In the genomic region with DNA sequence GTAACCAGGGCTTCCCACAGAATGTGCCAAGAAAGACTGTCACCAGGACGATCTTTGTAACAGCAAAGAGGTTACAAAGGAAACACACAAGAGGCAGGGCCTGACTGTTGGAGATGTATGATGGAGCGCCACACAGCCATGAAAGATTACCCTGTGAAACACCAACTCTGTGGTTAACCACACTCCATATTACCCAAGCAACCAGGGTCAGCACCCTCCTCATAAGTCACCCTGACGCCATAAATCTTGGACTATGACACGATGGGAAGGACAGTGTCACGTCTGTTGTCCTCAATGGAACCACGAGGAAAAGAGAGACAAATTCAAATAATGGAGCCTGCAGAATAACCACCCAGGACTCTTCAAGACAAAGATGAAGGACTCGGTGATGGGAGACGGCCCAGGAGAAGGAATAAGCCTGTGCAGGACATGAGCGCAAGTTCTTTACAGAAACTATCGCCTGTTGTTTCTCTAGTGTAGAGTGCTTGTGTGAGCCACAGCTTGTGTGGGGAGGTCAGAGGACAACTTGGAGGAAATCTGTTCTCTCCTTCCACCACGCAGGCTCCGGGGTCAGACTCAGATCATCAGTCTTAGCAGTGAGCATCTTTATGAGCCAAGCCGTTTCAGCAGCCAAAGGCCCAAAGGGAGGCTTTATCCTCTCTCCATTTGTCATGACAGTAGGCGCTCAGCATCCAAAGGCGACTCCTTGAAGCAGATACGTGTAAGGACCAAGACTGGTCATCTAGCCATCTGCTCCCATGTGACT, we compare ENCODE assay signal across 17 mouse cellular contexts. TPM values are rescaled to one million over a fixed set of nuclear protein-coding genes. Genes with fewer than 3 reads are reported as not detected.
DNase-seq lines count a peak whose midpoint lies in the region; ATAC-seq and TF ChIP-seq lines count a peak whose summit lies in the region.
"Had no signal": no experiment of that assay in that cellular context is flagged by ENCODE, and none has a peak within 500 bp of the region (broad histone marks: within the 10 kb centered on the region; RNA-seq: fewer than 3 reads in every experiment).

No protein-coding gene starts in this region.

- peak; percentile 67 for DNase-seq in 3T3-L1 (ENCODE audit: low read depth, low spot score)
- DNase-seq in 416B (ENCODE audit: low read depth) = peak; percentile 59
- peak; percentile 71 for DNase-seq in kidney, postnatal 0 days (ENCODE audit: low spot score)
- no peak for DNase-seq in cerebellum, adult 2 months
- no peak for DNase-seq in lung, adult 18-20 months
- DNase-seq in left cerebral cortex, adult 18-20 months (ENCODE audit: low spot score in 2 of 2) = no peak
- no peak for DNase-seq in frontal cortex, adult 2 months (ENCODE audit: extremely low spot score in 1 of 2, low spot score in 1 of 2)
- DNase-seq: cerebellum, adult 18-20 months; gastrocnemius, postnatal 14 days; layer of hippocampus, adult 9-11 months; liver; lung, embryonic 14.5 days had no signal

- TF ChIP-seq POLR2A in cerebellum, adult 2 months (IDR thresholded peaks at IDR 0.05; ENCODE audit: borderline replicate concordance, insufficient read depth, low read length) = no peak

- no peak overlapping the region for H3K4me2 ChIP-seq in kidney, postnatal 0 days (ENCODE audit: low read length)
- H3K4me2 ChIP-seq: lung, embryonic 14.5 days had no signal

- no peak overlapping the region for H3K4me3 ChIP-seq in kidney, postnatal 0 days (replicated peaks; ENCODE audit: low read depth, low read length)
- H3K4me3 ChIP-seq in cerebellum, adult 2 months (replicated peaks; ENCODE audit: insufficient read depth, low read depth, low read length) = no peak overlapping the region
- H3K4me3 ChIP-seq: erythroblast, embryonic 14.5 days; heart, embryonic 10.5 days had no signal

- TF ChIP-seq CTCF in kidney, postnatal 0 days (IDR thresholded peaks at IDR 0.05; ENCODE audit: low read depth) = no peak
- no peak for TF ChIP-seq CTCF in cerebellum, adult 2 months (IDR thresholded peaks at IDR 0.05; ENCODE audit: borderline replicate concordance, insufficient read depth, low read depth, low read length)

- H3K27me3 ChIP-seq in kidney, postnatal 0 days (ENCODE audit: insufficient read depth, low read length) = no peaks in the 10 kb centered on the region
- no peaks in the 10 kb centered on the region for H3K27me3 ChIP-seq in cerebellum, adult 2 months (ENCODE audit: control insufficient read depth, insufficient read depth, low read length)

- no peak overlapping the region for H3K9ac ChIP-seq in kidney, postnatal 0 days (ENCODE audit: low read depth, low read length)
- H3K9ac ChIP-seq: lung, embryonic 14.5 days had no signal

- no peaks in the 10 kb centered on the region for H3K36me3 ChIP-seq in kidney, postnatal 0 days (ENCODE audit: insufficient read depth, low read length)
- H3K36me3 ChIP-seq: heart, embryonic 10.5 days had no signal

- H3K27ac ChIP-seq in kidney, postnatal 0 days = no peak overlapping the region
- H3K27ac ChIP-seq in cerebellum, adult 2 months (ENCODE audit: insufficient read depth, low read length) = no peak overlapping the region
- H3K27ac ChIP-seq: heart, embryonic 10.5 days had no signal

- H3K4me1 ChIP-seq in kidney, postnatal 0 days (replicated peaks; ENCODE audit: insufficient read depth, low read length) = no peaks in the 10 kb centered on the region
- no peaks in the 10 kb centered on the region for H3K4me1 ChIP-seq in cerebellum, adult 2 months (ENCODE audit: control insufficient read depth, insufficient read depth, low read length)

- no peaks in the 10 kb centered on the region for H3K9me3 ChIP-seq in kidney, postnatal 0 days (replicated peaks; ENCODE audit: low read length)
- H3K9me3 ChIP-seq: heart, embryonic 10.5 days had no signal

- WGBS in kidney, postnatal 0 days = 34% methylated on average over 16 of the region's 16 CpGs
- WGBS in cerebellum, adult 2 months = 66% methylated on average over 16 of the region's 16 CpGs

- ATAC-seq in hematopoietic stem cell, adult 5-6 weeks (replicated peaks in 1 of 2; ENCODE audit: insufficient read depth in 1 of 2, low FRiP score in 2 of 2, low TSS enrichment in 1 of 2, low read depth in 1 of 2, poor library complexity in 2 of 2, severe bottlenecking in 2 of 2) = peak; percentile 42 to 43; a peak in 3 of 4 replicates
- no peak for ATAC-seq in kidney, postnatal 0 days (replicated peaks; ENCODE audit: low FRiP score, low read depth)
- ATAC-seq: intestine, embryonic 16.5 days had no signal

RNA-seq across cellular contexts. Expression of a gene that starts 40.1 kb away (rescaled TPM):
- not detected in 2 replicates for total RNA-seq in hematopoietic stem cell, adult 5-6 weeks (2017)
- polyA plus RNA-seq in kidney, postnatal 0 days (2015; fragmentation: Nextera tagmentation; extraction: Ambion mirVana) = 1.6 TPM in 2 replicates
- 53.8 and 63.7 TPM in 2 replicates for polyA plus RNA-seq in cerebellum, adult 2 months (2012; rRNA removed)
- 10 to 100 TPM; 71.8 to 72.7 TPM for total RNA-seq in left cerebral cortex, adult 18-20 months (2021)
- polyA plus RNA-seq in frontal cortex, adult 2 months (2012; rRNA removed) = 58.6 and 59.2 TPM in 2 replicates
- total RNA-seq: monocyte, adult 5-6 weeks had no signal
- polyA plus RNA-seq: erythroblast, embryonic 14.5 days had no signal

RNA-seq across cellular contexts. Expression of a gene that starts 40.2 kb away (rescaled TPM):
- total RNA-seq in hematopoietic stem cell, adult 5-6 weeks (2017) = 3.3 and 3.8 TPM in 2 replicates
- polyA plus RNA-seq in kidney, postnatal 0 days (2015; fragmentation: Nextera tagmentation; extraction: Ambion mirVana) = 7.7 TPM in 2 replicates
- 23.6 and 24.7 TPM in 2 replicates for polyA plus RNA-seq in cerebellum, adult 2 months (2012; rRNA removed)
- 10 to 100 TPM; 13.7 to 14.0 TPM for total RNA-seq in left cerebral cortex, adult 18-20 months (2021)
- polyA plus RNA-seq in frontal cortex, adult 2 months (2012; rRNA removed) = 14.4 and 14.9 TPM in 2 replicates
- polyA plus RNA-seq: erythroblast, embryonic 14.5 days had no signal

RNA-seq across cellular contexts. Expression of a gene that starts 40.4 kb away (rescaled TPM):
- not detected in 2 replicates for total RNA-seq in hematopoietic stem cell, adult 5-6 weeks (2017)
- polyA plus RNA-seq in kidney, postnatal 0 days (2015; fragmentation: Nextera tagmentation; extraction: Ambion mirVana) = 0.03 TPM in 1 of 2 replicates, not detected in the other
- 3.3 and 3.4 TPM in 2 replicates for polyA plus RNA-seq in cerebellum, adult 2 months (2012; rRNA removed)
- total RNA-seq in left cerebral cortex, adult 18-20 months (2021) = 10 to 100 TPM; 27.4 to 27.9 TPM
- 17.0 and 22.1 TPM in 2 replicates for polyA plus RNA-seq in frontal cortex, adult 2 months (2012; rRNA removed)
- total RNA-seq: monocyte, adult 5-6 weeks had no signal
- polyA plus RNA-seq: erythroblast, embryonic 14.5 days; heart, embryonic 10.5 days; lung, embryonic 14.5 days had no signal

RNA-seq across cellular contexts. Expression of a gene that starts 49.6 kb away (rescaled TPM):
- 20.3 and 23.1 TPM in 2 replicates for total RNA-seq in hematopoietic stem cell, adult 5-6 weeks (2017)
- 23.9 and 24.7 TPM in 2 replicates for polyA plus RNA-seq in kidney, postnatal 0 days (2015; fragmentation: Nextera tagmentation; extraction: Ambion mirVana)
- polyA plus RNA-seq in cerebellum, adult 2 months (2012; rRNA removed) = 42.8 and 46.2 TPM in 2 replicates
- 10 to 100 TPM; 31.9 to 32.0 TPM for total RNA-seq in left cerebral cortex, adult 18-20 months (2021)
- polyA plus RNA-seq in frontal cortex, adult 2 months (2012; rRNA removed) = 29.2 and 30.2 TPM in 2 replicates

Comparison
In these comparisons a context has a peak if more than half of its experiments do, and no peak if none do; other contexts are left out.
1. DNase-seq: peak in 3T3-L1 (single experiment), 416B (single experiment) and kidney, postnatal 0 days (single experiment); none in cerebellum, adult 2 months (0 of 2), lung, adult 18-20 months (0 of 2), left cerebral cortex, adult 18-20 months (0 of 2) and frontal cortex, adult 2 months (0 of 2).
2. RNA of a gene that starts 40.1 kb away (polyA plus RNA-seq): 58.6 to 59.2 TPM in frontal cortex, adult 2 months and 53.8 to 63.7 TPM in cerebellum, adult 2 months; 1.6 TPM in kidney, postnatal 0 days; every median in the first group is over 10 times any median in the second.